Mouse (Mus musculus) forebrain, embryonic 16.5 days (tissue): ENCODE results near the gene Crybb1. TPM values are rescaled to one million over a fixed set of nuclear protein-coding genes. Genes with fewer than 3 reads are reported as not detected.

ENCODE experiments used
- polyA plus RNA-seq: library from polyadenylated mRNA; unstranded; fragments of >200 nt; fragmentation: Nextera tagmentation; extraction: Ambion mirVana; gene quantifications from 2 replicates; pipeline ENCODE4 v1.2.1, GENCODE M21; 2015

The Crybb1 gene
- polyA plus RNA-seq, 1 experiment from 2014 or later = 5.8 TPM

Other genes with a start within 250 kb of the Crybb1 start
- 0.75 and 1.4 TPM in 2 replicates for gene Cryba4, start 3.3 kb upstream of the Crybb1 start, polyA plus RNA-seq
- 27.9 and 30.2 TPM in 2 replicates for gene Tpst2, start 20.9 kb downstream of the Crybb1 start, polyA plus RNA-seq
- gene Tfip11, start 70.5 kb downstream of the Crybb1 start, polyA plus RNA-seq = 34.7 and 36.7 TPM in 2 replicates
- gene Srrd, start 87.2 kb downstream of the Crybb1 start, polyA plus RNA-seq = 52.6 and 62.5 TPM in 2 replicates
- gene Hps4, start 87.3 kb downstream of the Crybb1 start, polyA plus RNA-seq = 30.1 and 37.6 TPM in 2 replicates
- gene Gm6583, start 100.2 kb downstream of the Crybb1 start, polyA plus RNA-seq = 0.09 and 0.17 TPM in 2 replicates
- 41.1 and 43.8 TPM in 2 replicates for gene Asphd2, start 139.1 kb downstream of the Crybb1 start, polyA plus RNA-seq
- 0.43 and 1.3 TPM in 2 replicates for gene Gm6588, start 193.6 kb downstream of the Crybb1 start, polyA plus RNA-seq